Mouse (Mus musculus) brain, embryonic 14.5 days (tissue): ENCODE data around the gene Grid1. TPM values are rescaled to one million over a fixed set of nuclear protein-coding genes. Genes with fewer than 3 reads are reported as not detected.

Experiments used
- DNase-seq: peaks from one replicate; pipeline ENCODE4 v3.0.0-alpha.2; 2011; ENCODE audit warnings: low read depth
- CTCF ChIP-seq: fragments of 200-500 bp; IDR thresholded peaks from 2 replicates; pipeline ENCODE4 v1.5.1; 2012; ENCODE audit warnings: inconsistent platforms, mild to moderate bottlenecking, moderate library complexity, borderline replicate concordance; ENCODE audit not compliant: insufficient read depth, insufficient read length; ENCODE audit errors: extremely low read depth
- POLR2A ChIP-seq: fragments of 200-500 bp; IDR thresholded peaks from 2 replicates; pipeline ENCODE4 v1.6.1; 2012; ENCODE audit warnings: mild to moderate bottlenecking, inconsistent platforms, borderline replicate concordance; ENCODE audit not compliant: poor library complexity, insufficient read depth, insufficient read length, severe bottlenecking; ENCODE audit errors: extremely low read depth
- polyA plus RNA-seq: library from polyadenylated mRNA; depleted of rRNA; stranded (reverse); fragments of >200 nt; gene quantifications from 2 replicates; pipeline ENCODE4 v1.2.3, GENCODE M21; 2012

Grid1 gene
- polyA plus RNA-seq, 1 experiment: 14.8 TPM

DNA sequence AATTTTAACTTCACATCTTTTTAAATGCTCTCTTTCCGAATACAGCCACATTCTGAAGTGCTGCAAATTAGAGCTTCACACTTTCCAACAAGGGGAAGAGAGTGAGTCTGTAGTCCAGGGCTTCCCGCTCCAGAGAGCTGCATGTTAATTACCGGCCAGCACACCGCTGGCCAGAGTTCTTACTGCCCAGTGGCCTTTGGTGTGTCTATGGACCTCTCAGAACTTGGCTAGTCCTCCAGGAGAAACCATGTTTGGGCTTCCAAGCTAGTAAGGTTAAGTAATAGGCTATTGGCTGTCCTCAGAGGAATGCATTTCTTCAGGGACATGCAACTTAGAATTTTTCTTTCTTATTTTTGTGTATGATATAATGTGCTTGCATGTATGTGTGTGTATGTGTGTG, 301.0 kb downstream of the Grid1 start:
- TF ChIP-seq CTCF: no peak
- no peak for TF ChIP-seq POLR2A
- no peak for DNase-seq

DNA sequence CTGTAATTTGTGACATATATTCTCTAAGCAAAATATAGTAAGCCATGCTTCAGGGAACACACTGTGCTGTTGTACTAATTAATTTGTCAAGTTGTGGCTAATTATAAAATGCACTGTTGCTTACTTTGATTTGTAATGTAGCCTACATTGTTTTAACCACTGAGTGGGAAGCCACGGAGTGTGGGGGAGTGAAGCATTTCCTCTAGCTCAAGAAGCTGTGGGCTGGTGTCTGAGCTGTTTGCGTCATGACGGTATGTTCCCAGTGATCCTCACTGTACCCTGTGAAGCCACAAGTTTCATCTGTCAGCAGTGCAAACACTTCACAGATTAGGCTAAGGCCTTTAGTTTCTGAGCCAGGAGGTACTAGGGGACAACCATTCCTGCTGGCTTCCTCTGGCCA, 302.2 kb downstream of the Grid1 start:
- TF ChIP-seq POLR2A (no peak), CTCF (no peak)

DNA sequence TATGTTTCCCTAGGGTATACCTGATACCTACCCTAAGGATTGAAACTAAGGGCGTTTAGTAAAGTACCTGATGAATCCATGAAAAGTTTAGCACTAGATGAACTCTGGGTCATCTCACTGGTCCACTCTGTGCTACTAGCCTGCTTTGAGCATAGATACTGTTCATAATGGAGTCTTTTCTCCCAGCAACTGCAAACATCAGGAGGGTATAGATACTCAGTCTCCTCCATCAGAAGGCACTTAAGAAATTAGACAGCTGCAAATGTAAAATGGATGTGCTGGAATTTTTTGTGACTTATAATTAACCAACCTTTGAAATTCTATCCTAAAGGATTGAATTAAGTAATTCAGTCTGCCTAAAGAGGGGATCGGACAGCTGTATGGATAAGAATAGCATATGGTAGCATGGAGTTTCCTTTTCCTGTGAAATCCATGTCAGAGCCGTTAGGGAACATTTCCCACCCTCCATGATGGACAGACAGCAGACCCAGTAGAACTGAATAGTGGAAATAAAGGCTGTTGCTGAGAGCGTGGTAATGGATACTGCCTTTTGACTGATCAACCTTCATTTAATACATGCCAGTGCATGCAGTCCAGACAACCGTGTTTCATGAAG, 303.5 kb downstream of the Grid1 start:
- TF ChIP-seq CTCF: no peak
- no peak for TF ChIP-seq POLR2A
- no peak for DNase-seq

More for the DNA sequence above, 302.2 kb downstream of the Grid1 start:
- DNase-seq: no peak

DNA sequence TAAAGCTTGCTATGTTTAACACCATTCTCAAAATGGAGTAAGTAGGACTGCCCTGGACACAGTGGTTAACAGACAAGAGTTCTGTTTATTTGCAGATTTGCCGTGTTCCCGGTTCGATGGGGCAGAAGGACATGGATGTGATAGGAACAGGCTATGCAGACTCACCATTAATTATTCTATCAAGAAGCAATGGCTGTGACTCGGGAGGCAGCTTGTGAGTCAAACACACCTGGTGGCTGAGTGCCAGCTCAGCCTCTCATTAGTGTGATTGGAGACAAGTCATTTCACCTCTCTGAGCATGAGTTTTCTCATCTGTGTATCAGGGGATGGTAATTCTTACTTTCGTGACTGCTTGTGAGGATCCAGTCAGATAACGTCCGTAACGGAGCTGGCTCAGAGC, 307.7 kb downstream of the Grid1 start:
- DNase-seq: no peak
- TF ChIP-seq POLR2A (no peak), CTCF (no peak)

DNA sequence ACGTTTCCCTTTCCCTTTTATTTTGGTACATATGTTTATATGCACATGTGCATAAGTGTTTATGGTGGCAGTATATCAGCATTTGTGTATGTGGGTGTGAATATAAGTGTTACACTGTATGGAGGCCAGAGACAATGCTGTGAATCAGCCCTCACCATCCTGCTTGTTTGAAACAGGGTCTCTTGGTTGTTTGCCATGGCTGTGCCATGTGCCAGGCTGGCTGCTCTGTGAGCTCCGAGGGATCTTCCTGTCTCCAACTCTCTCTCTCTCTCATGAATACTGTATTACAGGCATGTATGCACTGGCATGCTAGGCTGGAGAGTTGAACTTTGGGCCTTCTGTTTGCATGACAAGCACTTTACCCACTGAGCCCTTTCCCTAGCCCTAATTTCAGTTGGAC, 315.1 kb downstream of the Grid1 start:
- DNase-seq: no peak
- no peak for TF ChIP-seq POLR2A
- no peak for TF ChIP-seq CTCF

DNA sequence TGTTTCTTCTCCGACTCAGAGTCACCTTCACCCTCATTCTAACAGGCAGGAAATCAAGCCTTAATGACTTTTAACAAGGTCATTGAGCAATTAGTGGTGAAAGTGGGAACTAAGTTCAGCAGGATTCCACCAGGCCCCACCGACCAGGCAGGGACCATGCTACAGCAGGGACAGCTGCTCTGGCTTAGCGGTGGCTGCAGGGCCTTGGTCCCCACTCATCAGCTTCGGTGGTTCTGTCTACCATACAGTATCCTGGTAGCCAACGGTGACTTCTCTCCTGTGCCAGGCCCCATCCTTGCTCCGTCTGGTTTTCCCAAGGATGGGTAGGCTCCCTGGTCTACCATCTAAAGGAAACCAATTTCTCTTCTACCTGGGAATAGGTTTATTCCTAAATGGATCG, 318.2 kb downstream of the Grid1 start:
- no peak for DNase-seq
- TF ChIP-seq CTCF (no peak), POLR2A (no peak)

DNA sequence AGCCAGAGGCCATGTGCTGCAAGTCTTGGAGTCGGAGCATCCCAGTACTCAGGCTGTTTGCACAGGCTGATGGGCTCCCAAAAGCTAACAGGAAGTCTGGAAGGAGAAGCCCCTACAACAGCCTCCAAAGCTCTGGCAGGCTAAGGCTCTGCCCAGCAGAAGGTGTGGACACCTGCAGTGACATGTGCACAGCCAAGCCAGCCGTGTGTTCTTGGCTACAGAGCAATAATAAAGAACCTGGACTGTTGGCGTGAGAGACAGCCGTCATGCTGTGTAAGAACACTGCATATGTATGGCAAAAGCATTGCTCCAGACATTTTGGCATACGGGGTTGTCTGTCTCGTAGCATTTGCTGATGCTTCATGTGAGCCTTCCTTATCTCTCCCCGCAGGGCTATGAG, 319.9 kb downstream of the Grid1 start:
- peak; percentile 69 for DNase-seq
- no peak for TF ChIP-seq POLR2A
- no peak for TF ChIP-seq CTCF

DNA sequence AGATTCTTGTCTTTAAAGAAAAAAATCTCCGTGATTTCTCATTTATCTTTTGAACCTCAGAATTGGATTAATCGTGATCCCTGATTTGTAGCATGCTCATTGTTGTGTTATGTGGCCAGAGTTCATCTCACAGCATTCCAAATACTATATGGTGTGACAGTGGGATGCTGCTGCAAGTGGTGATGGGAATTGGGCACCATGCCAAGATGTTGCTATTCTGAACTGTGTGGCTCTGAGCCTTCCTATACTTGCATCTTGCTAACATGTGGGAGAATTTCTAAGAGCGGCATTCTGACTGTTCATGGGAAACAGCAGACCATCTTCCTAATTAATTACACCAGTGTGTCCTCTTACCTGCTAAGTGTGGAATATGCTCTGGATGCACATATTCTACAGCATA, 332.5 kb downstream of the Grid1 start:
- no peak for TF ChIP-seq CTCF
- TF ChIP-seq POLR2A: no peak
- DNase-seq: peak; percentile 64

DNA sequence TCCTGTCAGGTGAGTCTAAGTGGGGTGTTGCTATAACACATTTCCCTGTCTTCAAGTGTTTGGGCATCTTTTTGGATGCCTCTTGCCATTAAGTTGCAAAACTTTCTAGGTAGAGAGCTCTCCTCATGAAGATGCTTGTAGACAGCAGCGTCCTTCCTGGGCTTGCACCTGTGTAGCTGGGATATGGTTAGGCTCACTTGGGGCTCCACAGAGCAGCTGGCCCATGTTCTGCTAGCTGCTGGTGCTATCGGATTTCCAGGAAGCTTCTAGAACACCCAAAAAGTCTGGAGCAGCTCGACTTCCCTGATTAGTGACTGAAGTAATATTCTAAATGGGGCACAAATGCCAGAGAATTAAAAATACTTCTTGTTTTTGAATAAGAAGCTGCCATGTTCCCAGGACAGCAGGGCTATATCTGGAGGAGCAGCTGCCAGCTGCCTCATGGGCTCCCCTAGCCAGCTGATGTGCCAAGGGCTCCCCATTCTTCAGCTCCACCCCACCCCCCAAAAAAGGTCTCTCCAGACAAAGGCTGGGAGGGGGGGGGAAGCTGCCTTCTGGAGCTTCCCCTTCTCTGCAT, 333.9 kb downstream of the Grid1 start:
- no peak for TF ChIP-seq POLR2A
- TF ChIP-seq CTCF: no peak
- no peak for DNase-seq

DNA sequence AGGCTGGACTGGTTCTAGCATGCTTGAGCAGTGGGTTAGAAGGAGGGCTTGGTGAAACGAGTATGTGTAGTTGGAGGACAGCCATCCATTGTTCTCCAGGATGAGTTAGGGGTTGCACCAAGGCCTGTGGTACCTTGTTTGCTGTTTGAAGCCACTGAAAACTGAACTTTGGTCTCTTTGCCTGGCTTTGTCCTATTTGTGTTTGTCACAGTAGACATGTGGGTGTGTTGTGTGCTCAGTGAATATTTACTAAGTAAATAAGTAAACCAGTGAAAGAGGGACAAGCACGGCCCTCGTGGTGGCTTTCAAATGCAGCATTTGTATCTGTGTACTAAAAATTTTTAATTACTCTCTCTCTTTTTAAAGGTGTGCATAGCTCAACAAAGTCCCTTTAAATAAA, 334.5 kb downstream of the Grid1 start:
- DNase-seq: no peak
- TF ChIP-seq CTCF (no peak), POLR2A (no peak)

DNA sequence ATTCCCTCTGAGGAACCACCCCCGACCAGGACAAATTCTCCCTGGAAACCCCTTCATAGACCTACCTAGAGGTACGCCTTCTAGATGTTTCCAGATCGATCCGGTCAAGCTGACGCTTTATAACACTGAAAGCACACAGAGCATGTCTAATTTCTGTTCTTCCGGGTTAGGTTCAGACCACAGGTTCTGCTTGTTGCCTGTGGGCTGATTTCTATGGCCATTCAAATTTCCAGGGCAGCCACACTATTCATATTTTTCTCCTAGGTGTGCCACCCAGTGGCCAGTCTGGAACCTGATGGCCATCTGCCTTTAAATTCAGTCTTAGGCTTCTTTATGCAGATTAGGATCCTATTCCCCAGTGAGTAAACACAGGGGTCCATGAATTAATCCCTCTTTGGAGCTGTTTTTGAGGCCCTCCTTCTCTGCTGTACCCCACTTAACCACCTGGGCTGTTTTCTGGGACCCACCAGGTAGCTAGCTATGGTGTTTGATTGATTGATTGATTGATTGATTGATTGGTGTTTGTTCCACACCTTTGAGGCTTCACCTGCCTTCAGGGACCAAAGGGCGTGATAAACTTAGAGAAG, 337.3 kb downstream of the Grid1 start:
- peak; percentile 51 for DNase-seq

DNA sequence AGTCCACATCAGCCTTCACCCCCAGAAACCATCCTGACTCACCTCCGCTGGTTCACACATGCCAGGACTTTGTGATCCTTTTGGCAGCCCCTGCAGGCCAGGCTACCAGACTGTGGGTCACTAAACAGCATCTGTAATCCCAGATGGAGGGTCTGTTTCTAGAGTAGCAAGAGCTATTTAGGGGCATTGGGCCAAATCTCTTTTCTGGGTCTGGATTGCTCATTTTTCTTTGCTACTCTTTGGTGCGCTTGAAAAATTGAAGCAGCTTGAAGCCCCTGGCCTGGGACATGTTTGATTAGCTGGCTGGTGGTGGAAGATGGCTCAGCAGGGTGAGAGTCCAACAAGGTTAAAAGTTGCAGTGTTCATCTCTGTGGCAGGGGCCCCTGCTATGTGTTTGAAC, 339.4 kb downstream of the Grid1 start:
- TF ChIP-seq CTCF: no peak
- TF ChIP-seq POLR2A: no peak
- DNase-seq: no peak

More for the DNA sequence above, 337.3 kb downstream of the Grid1 start:
- TF ChIP-seq CTCF: peak; percentile 51; the same call in 1 of the 2 replicates
- TF ChIP-seq POLR2A: no peak

DNA sequence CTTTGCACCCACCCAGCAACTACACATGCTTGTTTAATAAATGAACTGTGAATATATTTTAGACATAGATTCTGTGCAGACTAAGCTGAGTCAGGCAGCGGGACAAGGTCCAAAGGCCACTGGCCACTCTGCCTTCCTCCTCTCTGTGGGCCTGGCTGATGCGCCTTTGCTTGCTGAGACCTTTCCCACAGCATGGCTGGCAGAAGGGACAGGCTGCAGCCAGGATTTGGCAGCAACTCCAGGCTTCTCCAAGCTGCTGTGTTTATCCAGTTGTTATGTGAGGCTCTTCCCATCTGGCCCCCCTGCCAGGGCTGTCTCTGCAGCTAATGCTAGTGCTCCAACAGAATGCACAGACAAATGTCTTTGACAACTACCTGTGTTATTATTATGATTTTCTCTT, 347.5 kb downstream of the Grid1 start:
- TF ChIP-seq POLR2A: no peak
- TF ChIP-seq CTCF: no peak
- DNase-seq: peak; percentile 44

DNA sequence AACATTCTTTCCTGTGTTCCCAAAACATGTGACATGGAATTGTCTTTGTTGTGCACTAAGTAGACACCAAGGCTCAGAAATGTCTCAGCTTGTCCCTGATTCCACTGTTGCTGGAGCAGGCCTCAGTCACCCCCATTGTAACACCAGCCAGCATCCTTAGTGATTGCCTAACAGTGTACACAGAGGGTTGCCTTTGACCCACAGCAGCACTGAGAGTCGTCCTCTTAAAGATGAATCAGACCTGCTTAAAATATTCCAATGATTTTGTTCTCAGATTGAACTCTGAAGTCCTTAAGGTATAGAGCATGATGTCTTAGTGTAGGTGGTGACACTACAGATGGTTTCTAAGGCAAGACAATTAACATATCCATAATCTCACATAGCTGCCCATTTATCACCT, 354.0 kb downstream of the Grid1 start:
- TF ChIP-seq CTCF: no peak
- no peak for TF ChIP-seq POLR2A
- no peak for DNase-seq
